Comparison of ENCODE assay signal across 15 mouse cellular contexts in genomic region chr10:40719062-40719461, GRCm38 (mm10). TPM values are rescaled to one million over a fixed set of nuclear protein-coding genes. Genes with fewer than 3 reads are reported as not detected.
A peak's percentile ranks its signal among the peaks of the same experiment; 100 is the strongest.
DNase-seq lines count a peak whose midpoint lies in the region; ATAC-seq and TF ChIP-seq lines count a peak whose summit lies in the region.
"Had no signal": no experiment of that assay in that cellular context is flagged by ENCODE, and none has a peak within 500 bp of the region (broad histone marks: within the 10 kb centered on the region; RNA-seq: fewer than 3 reads in every experiment).

No protein-coding gene starts in this region.

- H3K36me3 ChIP-seq in kidney, adult 2 months (ENCODE audit: control insufficient read depth, insufficient read depth, low read length): no peaks in the 10 kb centered on the region
- no peaks in the 10 kb centered on the region for H3K36me3 ChIP-seq in neural tube, embryonic 13.5 days
- no peaks in the 10 kb centered on the region for H3K36me3 ChIP-seq in neural tube, embryonic 15.5 days
- H3K36me3 ChIP-seq: heart, embryonic 15.5 days; kidney, embryonic 15.5 days; limb, embryonic 13.5 days; lung, embryonic 15.5 days had no signal

- H3K27ac ChIP-seq in kidney, adult 2 months (ENCODE audit: insufficient read depth, low read depth, low read length): no peak overlapping the region
- 0 out of 2 replicates have a peak overlapping the region, but pooled peaks have one; percentile 11 for H3K27ac ChIP-seq in neural tube, embryonic 13.5 days (replicated peaks)
- 0 out of 2 replicates have a peak overlapping the region, but pooled peaks have one; percentile 9 for H3K27ac ChIP-seq in neural tube, embryonic 15.5 days (replicated peaks)
- H3K27ac ChIP-seq: heart, embryonic 15.5 days; kidney, embryonic 15.5 days; limb, embryonic 13.5 days; lung, embryonic 15.5 days had no signal

- DNase-seq in adrenal gland, postnatal 10 days: peak; percentile 52
- DNase-seq in adrenal gland, postnatal 25 days: no peak
- DNase-seq in kidney, adult 2 months: peak; percentile 10
- no peak for DNase-seq in kidney, adult 18-20 months
- no peak for DNase-seq in neural tube, embryonic 10.5 days (ENCODE audit: extremely low spot score, low spot score)
- DNase-seq in spleen, postnatal 36 days (ENCODE audit: low spot score in 2 of 2): no peak
- DNase-seq: cerebellum, adult 2 months; gastrocnemius, postnatal 25 days; layer of hippocampus, adult 9-11 months had no signal

- no peak overlapping the region for H3K4me2 ChIP-seq in neural tube, embryonic 13.5 days
- no peak overlapping the region for H3K4me2 ChIP-seq in neural tube, embryonic 15.5 days
- H3K4me2 ChIP-seq: heart, embryonic 15.5 days; kidney, embryonic 15.5 days; limb, embryonic 13.5 days; lung, embryonic 15.5 days had no signal

- H3K9me3 ChIP-seq in neural tube, embryonic 13.5 days: no peaks in the 10 kb centered on the region
- no peaks in the 10 kb centered on the region for H3K9me3 ChIP-seq in neural tube, embryonic 15.5 days (replicated peaks)
- H3K9me3 ChIP-seq: heart, embryonic 15.5 days; kidney, embryonic 15.5 days; limb, embryonic 13.5 days; lung, embryonic 15.5 days had no signal

- H3K4me3 ChIP-seq in kidney, adult 2 months (ENCODE audit: insufficient read depth, low read depth, low read length): no peak overlapping the region
- no peak overlapping the region for H3K4me3 ChIP-seq in neural tube, embryonic 13.5 days
- H3K4me3 ChIP-seq in neural tube, embryonic 15.5 days (replicated peaks): no peak overlapping the region
- H3K4me3 ChIP-seq: heart, embryonic 15.5 days; kidney, embryonic 15.5 days; limb, embryonic 13.5 days; lung, embryonic 15.5 days had no signal

- no peaks in the 10 kb centered on the region for H3K27me3 ChIP-seq in kidney, adult 2 months (replicated peaks; ENCODE audit: control insufficient read depth, insufficient read depth, low read length)
- no peaks in the 10 kb centered on the region for H3K27me3 ChIP-seq in neural tube, embryonic 13.5 days
- H3K27me3 ChIP-seq in neural tube, embryonic 15.5 days (replicated peaks): no peaks in the 10 kb centered on the region
- H3K27me3 ChIP-seq: heart, embryonic 15.5 days; kidney, embryonic 15.5 days; limb, embryonic 13.5 days; lung, embryonic 15.5 days had no signal

- no peak for ATAC-seq in neural tube, embryonic 13.5 days (ENCODE audit: low read depth)
- no peak for ATAC-seq in neural tube, embryonic 15.5 days (ENCODE audit: low FRiP score)

- H3K9ac ChIP-seq in neural tube, embryonic 13.5 days: no peak overlapping the region
- H3K9ac ChIP-seq in neural tube, embryonic 15.5 days (replicated peaks): no peak overlapping the region
- H3K9ac ChIP-seq: heart, embryonic 15.5 days; kidney, embryonic 15.5 days; limb, embryonic 13.5 days; lung, embryonic 15.5 days had no signal

- TF ChIP-seq POLR2A in kidney, adult 2 months (IDR thresholded peaks at IDR 0.05; ENCODE audit: low read depth, low read length): no peak

- H3K4me1 ChIP-seq in kidney, adult 2 months (ENCODE audit: control insufficient read depth, insufficient read depth, low read length): no peaks in the 10 kb centered on the region
- peaks cover 19% of the 10 kb centered on the region for H3K4me1 ChIP-seq in neural tube, embryonic 13.5 days (replicated peaks)
- peaks cover 21% of the 10 kb centered on the region for H3K4me1 ChIP-seq in neural tube, embryonic 15.5 days

- no peak for TF ChIP-seq CTCF in kidney, adult 2 months (conservative IDR thresholded peaks at IDR 0.05; ENCODE audit: insufficient read depth, insufficient read length, low read depth, low read length)

- 59% methylated on average over 6 of the region's 6 CpGs for WGBS in kidney, adult 2 months
- 62% methylated on average over 6 of the region's 6 CpGs for WGBS in neural tube, embryonic 13.5 days
- 51% methylated on average over 6 of the region's 6 CpGs for WGBS in neural tube, embryonic 15.5 days

RNA-seq across cellular contexts. Expression of gene Mettl24, which starts 36.0 kb away (rescaled TPM):
- 1 to 10 TPM; 5.7 to 7.2 TPM for total RNA-seq in adrenal gland, postnatal 10 days (2021)
- 6.1 and 8.4 TPM in 2 replicates for total RNA-seq in adrenal gland, postnatal 25 days (2021)
- polyA plus RNA-seq in kidney, adult 2 months (2012; rRNA removed): 1.6 and 2.1 TPM in 2 replicates
- polyA plus RNA-seq in neural tube, embryonic 13.5 days (2015; fragmentation: Nextera tagmentation; extraction: Ambion mirVana): 0.70 and 0.96 TPM in 2 replicates
- polyA plus RNA-seq in neural tube, embryonic 15.5 days (2015; fragmentation: Nextera tagmentation; extraction: Ambion mirVana): 0.84 and 1.2 TPM in 2 replicates

Comparison
In these comparisons a context has a peak if more than half of its experiments do, and no peak if none do; other contexts are left out.
1. DNase-seq: peak in adrenal gland, postnatal 10 days (single experiment) and kidney, adult 2 months (single experiment); none in adrenal gland, postnatal 25 days (single experiment), kidney, adult 18-20 months (single experiment), neural tube, embryonic 10.5 days (single experiment) and spleen, postnatal 36 days (0 of 2).